Mouse (Mus musculus): Measurements from ENCODE around the gene Dbf4. TPM values are rescaled to one million over a fixed set of nuclear protein-coding genes. Genes with fewer than 3 reads are reported as not detected.
A peak's percentile ranks its signal among the peaks of the same experiment; 100 is the strongest.

Gene Dbf4
- total RNA-seq (2012; rRNA removed): 53.9 and 71.8 TPM in 2 replicates
- 10 to 100 TPM in 1 of 2 experiments, not detected in 1; 71.4 TPM for polyA plus RNA-seq (2012; ENCODE audit: insufficient read depth in 1 of 2, insufficient read length in 2 of 2, low read depth in 1 of 2, low replicate concordance in 2 of 2, missing spikeins in 1 of 2)

DNA sequence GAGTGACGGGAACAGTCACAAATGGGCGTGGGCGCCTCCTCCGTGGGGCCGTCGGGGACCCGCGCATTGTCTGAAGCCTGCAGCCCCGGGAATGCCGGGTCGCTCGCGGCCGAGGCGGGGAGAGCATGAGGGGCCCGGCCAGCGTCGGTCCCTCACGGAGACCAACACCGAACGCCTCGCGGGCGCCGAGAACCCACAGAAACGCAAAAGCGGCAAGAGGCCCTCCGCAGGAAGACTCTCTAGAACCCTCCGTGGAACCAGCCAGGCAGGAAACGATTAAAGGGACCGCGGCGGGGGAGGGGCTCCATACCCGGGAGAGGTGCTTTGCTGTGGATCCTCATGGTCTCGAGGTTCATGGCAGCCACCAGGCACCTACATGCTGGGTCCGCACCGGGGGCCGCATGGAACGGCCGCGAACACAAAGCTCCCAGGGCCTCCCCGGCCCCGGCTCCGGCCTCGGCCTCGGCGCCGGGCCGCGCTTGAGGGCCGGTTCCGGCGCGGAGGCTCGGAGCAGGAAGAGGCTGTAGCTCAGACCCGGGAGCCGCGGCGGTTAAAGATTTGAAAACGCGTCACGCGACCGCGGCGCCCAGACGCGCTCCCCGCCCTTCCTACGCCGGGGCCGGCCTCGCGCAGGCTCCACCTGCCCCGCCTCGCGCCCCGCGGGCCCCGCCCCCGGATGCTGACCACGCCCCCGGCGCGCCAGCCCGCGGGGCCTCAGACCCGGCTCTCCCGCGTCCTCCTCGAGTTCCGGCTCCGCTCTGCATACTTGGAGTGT, at the start of gene Dbf4, which contains the start of gene Slc25a40:
Dbf4 (minus strand) TSS at position 560 of the 775 bp plus-strand sequence.
Slc25a40 (plus strand) TSS at position 694 of the 775 bp plus-strand sequence.
- Histone ChIP-seq H3K36me3 (ENCODE audit: control insufficient read depth in 1 of 2, insufficient read depth in 2 of 2, low read length in 2 of 2) (peaks cover 16 to 41% of the 10 kb centered on the region in 2 experiments), H3K27me3 (ENCODE audit: control insufficient read depth in 1 of 2, insufficient read depth in 2 of 2, low read length in 2 of 2) (no peaks in the 10 kb centered on the region), H3K9ac (ENCODE audit: control insufficient read depth, low read depth, low read length, poor library complexity, severe bottlenecking) (peak within 1 kb of the TSS; percentile 100), H3K4me1 (ENCODE audit: control insufficient read depth in 1 of 2, insufficient read depth in 2 of 2, low read length in 2 of 2) (peaks cover 6 to 26% of the 10 kb centered on the region in 2 experiments), H3K79me2 (ENCODE audit: control insufficient read depth, insufficient read depth, low read length, poor library complexity) (peaks cover 35% of the 10 kb centered on the region), H3K9me3 (replicated peaks; ENCODE audit: insufficient read depth, low read length) (no peaks in the 10 kb centered on the region), H3K4me3 (ENCODE audit: control insufficient read depth in 1 of 2, insufficient read depth in 1 of 2, low read depth in 2 of 2, low read length in 2 of 2) (peak within 1 kb of the TSS; percentile 85 to 87), H3K27ac (ENCODE audit: control insufficient read depth, low read depth, low read length) (peak within 1 kb of the TSS; percentile 82)
- TF ChIP-seq ZNF384 (IDR thresholded peaks at IDR 0.05; ENCODE audit: low read depth, low read length) (no peak), SMC3 (IDR thresholded peaks at IDR 0.05; ENCODE audit: low read depth, low read length) (no peak), NRF1 (IDR thresholded peaks at IDR 0.05; ENCODE audit: insufficient read depth, low read depth, low read length, poor library complexity, severe bottlenecking) (peak; percentile 66), RCOR1 (IDR thresholded peaks at IDR 0.05; ENCODE audit: low read depth, low read length) (no peak), E2F4 (IDR thresholded peaks at IDR 0.05; ENCODE audit: borderline replicate concordance, low read depth, low read length) (no peak), ZMIZ1 (IDR thresholded peaks at IDR 0.05; ENCODE audit: low read depth, low read length) (no peak; the same call in none of the 2 replicates), TAL1 (IDR thresholded peaks at IDR 0.05; ENCODE audit: low read length) (no peak), MAZ (IDR thresholded peaks at IDR 0.05; ENCODE audit: low read depth, low read length) (0 out of 2 replicates have a peak, but pooled peaks have one; percentile 66), USF1 (IDR thresholded peaks at IDR 0.05; ENCODE audit: low read depth, low read length) (peak; percentile 81), ZC3H11A (IDR thresholded peaks at IDR 0.05; ENCODE audit: low read depth, low read length) (no peak), POLR2AphosphoS5 (IDR thresholded peaks at IDR 0.05; ENCODE audit: borderline replicate concordance, low read depth, low read length) (no peak), POLR2AphosphoS2 (IDR thresholded peaks at IDR 0.05; ENCODE audit: low read length) (peak; percentile 58; the same call in 1 of the 2 replicates), MXI1 (IDR thresholded peaks at IDR 0.05; ENCODE audit: low read depth, low read length) (peak; percentile 72; the same call in 1 of the 2 replicates), RAD21 (IDR thresholded peaks at IDR 0.05; ENCODE audit: low read depth, low read length) (no peak), HCFC1 (IDR thresholded peaks at IDR 0.05; ENCODE audit: low read depth, low read length) (peak; percentile 63), EP300 (IDR thresholded peaks at IDR 0.05; ENCODE audit: low read depth in 1 of 2, low read length in 2 of 2) (no peak; a peak in 1 of 4 replicates), TCF12 (IDR thresholded peaks at IDR 0.05; ENCODE audit: low read depth, low read length) (peak; percentile 47; the same call in 1 of the 2 replicates), CHD1 (IDR thresholded peaks at IDR 0.05; ENCODE audit: low read depth, low read length) (no peak), MYC (IDR thresholded peaks at IDR 0.05; ENCODE audit: low read depth, low read length) (no peak), UBTF (IDR thresholded peaks at IDR 0.05; ENCODE audit: borderline replicate concordance, insufficient read depth, low read depth, low read length) (peak; percentile 72; the same call in 1 of the 2 replicates), NELFE (IDR thresholded peaks at IDR 0.05; ENCODE audit: low read depth, low read length) (peak; percentile 88), MAX (IDR thresholded peaks at IDR 0.05; ENCODE audit: low read length) (peak; percentile 77), ELF1 (IDR thresholded peaks at IDR 0.05; ENCODE audit: low read depth, low read length) (peak; percentile 49; the same call in 1 of the 2 replicates), BHLHE40 (IDR thresholded peaks at IDR 0.05; ENCODE audit: borderline replicate concordance, low read depth, low read length) (peak; percentile 95), CHD2 (IDR thresholded peaks at IDR 0.05; ENCODE audit: low read length) (no peak), POLR2A (IDR thresholded peaks at IDR 0.05; ENCODE audit: control insufficient read depth in 1 of 2, insufficient read depth in 1 of 2, low read depth in 1 of 2, low read length in 2 of 2, poor library complexity in 1 of 2) (peak; percentile 66 to 88), MAFK (IDR thresholded peaks at IDR 0.05; ENCODE audit: borderline replicate concordance, low read depth, low read length) (no peak), MYB (IDR thresholded peaks at IDR 0.05; ENCODE audit: low read depth, low read length) (no peak), MEF2A (IDR thresholded peaks at IDR 0.05; ENCODE audit: extremely low read depth, insufficient replicate concordance, low read depth, low read length, poor library complexity, severe bottlenecking) (no peak), SIN3A (IDR thresholded peaks at IDR 0.05; ENCODE audit: low read length) (peak; percentile 73), GATA1 (IDR thresholded peaks at IDR 0.05; ENCODE audit: low read depth, low read length) (no peak), ETS1 (IDR thresholded peaks at IDR 0.05; ENCODE audit: low read depth, low read length) (0 out of 2 replicates have a peak, but pooled peaks have one; percentile 12), TBP (IDR thresholded peaks at IDR 0.05; ENCODE audit: low read depth, low read length) (peak; percentile 54; the same call in 1 of the 2 replicates), CTCF (IDR thresholded peaks at IDR 0.05 in 2 of 3, conservative IDR thresholded peaks at IDR 0.05 in 1 of 3; ENCODE audit: control insufficient read depth in 1 of 3, insufficient read depth in 1 of 3, low read depth in 2 of 3, low read length in 3 of 3, poor library complexity in 1 of 3, severe bottlenecking in 1 of 3) (no peak), ZKSCAN1 (IDR thresholded peaks at IDR 0.05; ENCODE audit: low read depth, low read length) (no peak)
- DNase-seq (ENCODE audit: low read depth, low spot score): peak; percentile 90

Data from MEL (cell line).